Mouse (Mus musculus): Measurements from ENCODE around the gene Lpp.

DNA sequence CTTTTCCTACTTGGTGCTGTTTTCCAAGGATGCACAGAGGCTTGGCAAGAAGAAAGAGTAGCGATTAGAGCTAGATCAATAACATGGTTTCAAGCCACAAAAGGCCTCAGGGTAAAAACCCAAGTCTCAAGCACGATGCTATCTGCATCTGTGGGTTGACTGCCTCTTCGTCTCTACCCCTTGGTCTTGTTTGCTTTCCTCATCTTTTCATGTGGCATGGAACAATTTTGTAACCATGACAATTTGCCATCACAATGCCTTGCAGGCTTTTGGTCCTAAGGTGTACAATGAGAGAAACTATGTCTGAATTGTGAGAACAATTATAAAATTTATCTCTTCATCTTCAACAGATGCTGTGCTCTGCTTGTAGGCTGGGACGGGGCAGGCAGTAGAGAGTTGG is 145.7 kb downstream of the Lpp start:
- TF ChIP-seq CTCF (IDR thresholded peaks at IDR 0.05; ENCODE audit: low read depth, low read length) (no peak), POLR2A (IDR thresholded peaks at IDR 0.05; ENCODE audit: borderline replicate concordance, low read depth, low read length) (no peak)

Measured in bone marrow macrophage, adult 2 months (primary cell).